15 mouse cellular contexts compared by ENCODE assay signal in genomic region chr2:38320911-38321310, GRCm38 (mm10). TPM values are rescaled to one million over a fixed set of nuclear protein-coding genes. Genes with fewer than 3 reads are reported as not detected.
"Had no signal": no experiment of that assay in that cellular context is flagged by ENCODE, and none has a peak within 500 bp of the region (broad histone marks: within the 10 kb centered on the region; RNA-seq: fewer than 3 reads in every experiment).

No protein-coding gene starts in this region.

- H3K9me3 ChIP-seq: limb, embryonic 13.5 days; liver, embryonic 15.5 days; midbrain, embryonic 10.5 days; neural tube, embryonic 12.5 days had no signal

- DNase-seq: kidney, adult 9 months; kidney, postnatal 4 days; left cerebral cortex, postnatal 4 days; lung, embryonic 14.5 days; lung, postnatal 10 days; lung, postnatal 4 days; midbrain, embryonic 14.5 days had no signal

- H3K36me3 ChIP-seq: limb, embryonic 13.5 days; liver, embryonic 15.5 days; midbrain, embryonic 10.5 days; neural tube, embryonic 12.5 days had no signal

- H3K4me1 ChIP-seq: limb, embryonic 13.5 days; liver, embryonic 15.5 days; midbrain, embryonic 10.5 days; neural tube, embryonic 12.5 days had no signal

- H3K27ac ChIP-seq: kidney, postnatal 0 days; layer of hippocampus, adult 2 months; limb, embryonic 13.5 days; liver, embryonic 15.5 days; midbrain, embryonic 10.5 days; neural tube, embryonic 12.5 days had no signal

- H3K4me3 ChIP-seq: layer of hippocampus, adult 2 months; limb, embryonic 13.5 days; liver, embryonic 15.5 days; midbrain, embryonic 10.5 days; myocyte; neural tube, embryonic 12.5 days had no signal

RNA-seq across cellular contexts. Expression of gene Lhx2, which starts 18.2 kb away (rescaled TPM):
- polyA plus RNA-seq: intestine, postnatal 0 days had no signal
